Mouse (Mus musculus) bone marrow macrophage, adult 2 months (primary cell): Measurements from ENCODE around the gene Tenm3. TPM values are rescaled to one million over a fixed set of nuclear protein-coding genes. Genes with fewer than 3 reads are reported as not detected.

Source experiments
- H3K27ac ChIP-seq: 2 replicates; pipeline ENCODE4 v1.5.1; 2012; ENCODE audit warnings: low read depth, low read length; ENCODE audit not compliant: insufficient read depth
- H3K4me1 ChIP-seq: 2 replicates; pipeline ENCODE4 v1.6.1; 2012; ENCODE audit warnings: low read length; ENCODE audit not compliant: control insufficient read depth, insufficient read depth
- H3K4me3 ChIP-seq: 2 replicates; pipeline ENCODE4 v1.5.1; 2012; ENCODE audit warnings: mild to moderate bottlenecking, low read length, moderate library complexity; ENCODE audit not compliant: insufficient read depth
- CTCF ChIP-seq: IDR thresholded peaks from 2 replicates; pipeline ENCODE4 v1.5.1; 2012; ENCODE audit warnings: low read depth, mild to moderate bottlenecking, low read length, moderate library complexity
- POLR2A ChIP-seq: IDR thresholded peaks from 2 replicates; pipeline ENCODE4 v1.6.1; 2012; ENCODE audit warnings: mild to moderate bottlenecking, low read depth, low read length, borderline replicate concordance
- polyA plus RNA-seq: library from polyadenylated mRNA; stranded (reverse); fragments of >200 nt; gene quantifications from 2 replicates; pipeline ENCODE4 v1.2.4, GENCODE M21; 2012; ENCODE audit not compliant: missing spikeins, insufficient read depth, insufficient read length

Tenm3 gene
- polyA plus RNA-seq, 1 experiment: not detected

DNA sequence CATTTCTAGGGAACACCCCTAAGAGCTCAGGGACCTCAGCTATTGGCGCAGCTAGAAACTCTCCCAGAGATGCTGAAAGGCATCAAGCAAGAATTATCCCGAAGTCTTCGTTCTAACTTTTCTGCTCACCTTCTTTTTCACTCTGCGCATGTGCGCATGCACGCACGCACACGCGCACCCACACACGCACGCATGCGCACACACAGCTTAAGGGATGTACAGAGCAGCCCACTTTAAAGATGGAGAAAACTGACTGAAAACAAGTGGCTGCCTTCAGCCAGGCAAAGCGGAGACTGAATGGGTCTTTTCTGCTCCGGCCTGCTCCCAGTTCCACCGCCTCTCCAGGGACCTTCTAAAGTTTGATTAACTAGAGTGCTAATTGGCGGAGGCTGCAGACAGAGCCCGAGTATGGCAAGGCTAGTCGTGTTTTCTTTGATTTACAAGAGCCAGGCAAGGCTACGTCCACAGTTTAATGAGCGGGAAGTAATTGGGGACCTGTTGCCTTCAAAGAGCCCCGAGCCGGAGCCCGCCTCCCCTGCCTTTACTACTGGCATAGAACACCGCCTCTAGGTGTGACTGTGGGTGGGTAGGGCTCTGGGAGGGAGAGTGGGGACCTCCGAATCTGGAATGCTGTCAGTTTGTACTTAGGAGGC, 623.1 kb downstream of the Tenm3 start:
- Histone ChIP-seq H3K4me1 (no peaks in the 10 kb centered on the region), H3K4me3 (no peak overlapping the region), H3K27ac (no peak overlapping the region)
- TF ChIP-seq CTCF: no peak
- no peak for TF ChIP-seq POLR2A

GRCm38 (mm10) chr8:48215071-48215501, 628.7 kb downstream of the Tenm3 start:
- Histone ChIP-seq H3K4me3 (no peak overlapping the region), H3K27ac (no peak overlapping the region), H3K4me1 (no peaks in the 10 kb centered on the region)
- TF ChIP-seq POLR2A (no peak), CTCF (no peak)

GRCm38 (mm10) chr8:48214386-48214785, 629.4 kb downstream of the Tenm3 start:
- no peak overlapping the region for H3K27ac ChIP-seq
- no peaks in the 10 kb centered on the region for H3K4me1 ChIP-seq
- TF ChIP-seq POLR2A: no peak
- TF ChIP-seq CTCF: no peak
- no peak overlapping the region for H3K4me3 ChIP-seq

DNA sequence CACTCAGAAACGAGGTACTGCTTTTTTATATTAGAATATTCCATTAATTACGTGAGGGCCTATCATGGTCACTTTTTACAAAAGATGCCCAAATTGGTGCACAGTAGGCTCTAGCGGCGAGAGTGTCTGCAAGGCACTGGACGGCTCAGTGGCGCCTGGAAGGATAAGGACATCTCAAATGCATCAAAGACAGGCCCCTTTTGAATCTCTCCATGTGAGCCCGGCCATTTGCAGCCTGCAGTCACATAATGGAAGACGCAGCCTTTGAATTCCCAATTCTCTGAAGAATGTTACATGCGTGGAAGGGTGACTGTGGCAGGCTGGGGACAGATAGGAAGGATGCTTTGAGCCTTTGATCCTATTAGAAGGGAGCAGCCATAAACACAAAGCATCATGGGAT, 631.8 kb downstream of the Tenm3 start:
- no peak for TF ChIP-seq POLR2A
- TF ChIP-seq CTCF: no peak

GRCm38 (mm10) chr8:48207567-48207966, 636.2 kb downstream of the Tenm3 start:
- TF ChIP-seq CTCF: no peak
- no peak for TF ChIP-seq POLR2A
- Histone ChIP-seq H3K27ac (no peak overlapping the region), H3K4me1 (no peaks in the 10 kb centered on the region), H3K4me3 (no peak overlapping the region)

More for the DNA sequence above, 631.8 kb downstream of the Tenm3 start:
- no peak overlapping the region for H3K4me3 ChIP-seq
- H3K27ac ChIP-seq: no peak overlapping the region
- no peaks in the 10 kb centered on the region for H3K4me1 ChIP-seq

DNA sequence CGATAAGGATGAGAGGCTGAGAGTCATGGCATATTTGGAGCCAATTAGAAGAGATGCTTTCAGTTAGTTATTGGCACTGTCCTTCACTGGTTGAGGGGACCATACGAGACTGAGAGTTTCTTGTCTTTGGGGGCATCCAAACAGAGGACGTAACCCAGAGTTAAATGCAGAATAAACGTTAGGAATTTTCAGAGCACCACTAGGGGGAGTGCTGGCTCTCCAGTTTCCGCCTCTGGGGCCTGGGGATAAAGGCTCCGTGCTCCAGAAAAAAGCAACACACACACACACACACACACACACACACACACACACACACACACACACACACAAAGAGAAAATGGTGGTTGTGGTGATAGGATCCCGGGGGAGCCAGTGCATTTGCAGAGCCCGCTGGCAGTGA, 636.8 kb downstream of the Tenm3 start:
- Histone ChIP-seq H3K4me1 (no peaks in the 10 kb centered on the region), H3K4me3 (no peak overlapping the region), H3K27ac (no peak overlapping the region)
- TF ChIP-seq POLR2A (no peak), CTCF (no peak)

GRCm38 (mm10) chr8:48204838-48205345, 638.9 kb downstream of the Tenm3 start:
- no peak for TF ChIP-seq CTCF
- TF ChIP-seq POLR2A: no peak
- H3K4me3 ChIP-seq: no peak overlapping the region
- H3K4me1 ChIP-seq: no peaks in the 10 kb centered on the region
- no peak overlapping the region for H3K27ac ChIP-seq

GRCm38 (mm10) chr8:48204114-48204837, 639.5 kb downstream of the Tenm3 start:
- Histone ChIP-seq H3K27ac (no peak overlapping the region), H3K4me1 (no peaks in the 10 kb centered on the region), H3K4me3 (no peak overlapping the region)
- TF ChIP-seq CTCF: no peak
- no peak for TF ChIP-seq POLR2A

DNA sequence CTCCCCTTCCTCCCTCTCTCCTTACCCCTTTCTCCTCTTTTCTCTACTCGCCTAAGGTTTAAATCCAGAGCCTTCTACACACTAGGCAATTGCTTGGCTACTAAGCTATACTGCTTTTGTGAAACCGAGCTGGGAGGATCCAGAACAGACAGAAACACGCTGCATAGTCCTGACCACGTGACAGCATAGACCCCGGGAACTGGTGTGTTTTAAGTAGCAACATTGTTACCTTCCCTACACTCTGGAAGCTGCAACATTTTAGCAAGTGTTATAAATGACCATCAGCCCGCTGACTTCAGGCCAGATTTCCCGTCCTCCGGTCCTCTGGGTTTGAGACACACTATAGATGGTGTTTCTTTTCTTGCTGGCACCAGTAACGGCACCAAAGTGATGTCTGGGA, 640.1 kb downstream of the Tenm3 start:
- TF ChIP-seq CTCF (no peak), POLR2A (no peak)
- no peaks in the 10 kb centered on the region for H3K4me1 ChIP-seq

GRCm38 (mm10) chr8:48203161-48203560, 640.6 kb downstream of the Tenm3 start:
- H3K4me3 ChIP-seq: no peak overlapping the region
- no peak overlapping the region for H3K27ac ChIP-seq
- TF ChIP-seq POLR2A: no peak
- TF ChIP-seq CTCF: no peak
- H3K4me1 ChIP-seq: no peaks in the 10 kb centered on the region

More for the DNA sequence above, 640.1 kb downstream of the Tenm3 start:
- H3K27ac ChIP-seq: no peak overlapping the region
- no peak overlapping the region for H3K4me3 ChIP-seq
